Mouse (Mus musculus) heart, embryonic 13.5 days (tissue): Measurements from ENCODE around the gene Kmt2e. TPM values are rescaled to one million over a fixed set of nuclear protein-coding genes. Genes with fewer than 3 reads are reported as not detected.

ENCODE experiments used
- ATAC-seq: fragments of 200-750 bp; cut with Nextera tagmentation; 2 replicates; pipeline ENCODE4 v1.8.0; 2017; ENCODE audit warnings: moderate TSS enrichment; ENCODE audit not compliant: insufficient number of reproducible peaks, low FRiP score, low TSS enrichment; ENCODE audit errors: extremely low read depth
- H3K27ac ChIP-seq: fragments of 300-500 bp; sonication (generic); replicated peaks from 2 replicates; pipeline ENCODE4 v1.5.1; 2015; ENCODE audit warnings: moderate library complexity, mild to moderate bottlenecking, inconsistent platforms
- H3K27me3 ChIP-seq: fragments of 300-500 bp; sonication (generic); replicated peaks from 2 replicates; pipeline ENCODE4 v1.6.1; 2015; ENCODE audit warnings: mild to moderate bottlenecking, inconsistent platforms
- H3K36me3 ChIP-seq: fragments of 300-500 bp; sonication (generic); 2 replicates; pipeline ENCODE4 v1.6.1; 2015; ENCODE audit warnings: mild to moderate bottlenecking, inconsistent platforms
- H3K4me1 ChIP-seq: fragments of 300-500 bp; sonication (generic); 2 replicates; pipeline ENCODE4 v1.6.1; 2015; ENCODE audit warnings: inconsistent platforms
- H3K4me2 ChIP-seq: fragments of 300-500 bp; sonication (generic); 2 replicates; pipeline ENCODE4 v1.6.1; 2015; ENCODE audit warnings: inconsistent platforms, mild to moderate bottlenecking, moderate library complexity
- H3K4me3 ChIP-seq: fragments of 300-500 bp; sonication (generic); 2 replicates; pipeline ENCODE4 v1.5.1; 2015; ENCODE audit warnings: moderate library complexity, mild to moderate bottlenecking, inconsistent platforms
- H3K9ac ChIP-seq: fragments of 300-500 bp; sonication (generic); 2 replicates; pipeline ENCODE4 v1.6.1; 2015; ENCODE audit warnings: inconsistent platforms, mild to moderate bottlenecking, moderate library complexity
- H3K9me3 ChIP-seq: fragments of 300-500 bp; sonication (generic); 2 replicates; pipeline ENCODE4 v1.6.1; 2016; ENCODE audit warnings: inconsistent platforms
- WGBS: fragments of 180-500 bp; shearing (Covaris S2); methylation state at CpG from one replicate; pipeline ENCODE4 v1.1.7; 2015; ENCODE audit warnings: mixed read lengths; 5-methylcytosine and 5-hydroxymethylcytosine counted together
- polyA plus RNA-seq: library from polyadenylated mRNA; unstranded; fragments of >200 nt; fragmentation: Nextera tagmentation; extraction: Ambion mirVana; gene quantifications from 2 replicates; pipeline ENCODE4 v1.2.1, GENCODE M21; 2015

The Kmt2e gene
- polyA plus RNA-seq, 1 experiment from 2014 or later = 61.7 TPM

- Histone ChIP-seq H3K27me3 (no peaks in the 10 kb centered on the region), H3K4me3 (no peak overlapping the region), H3K4me2 (no peak overlapping the region), H3K9me3 (no peaks in the 10 kb centered on the region), H3K27ac (0 out of 2 replicates have a peak overlapping the region, but pooled peaks have one; percentile 15), H3K36me3 (peaks cover 85% of the 10 kb centered on the region), H3K4me1 (0 out of 2 replicates have a peak, but pooled peaks cover 9% of the 10 kb centered on the region), H3K9ac (no peak overlapping the region)
- no peak for ATAC-seq
- WGBS = 80% methylated on average over 13 of the region's 13 CpGs
Observed at GRCm38 (mm10) chr5:23502317-23502937, 68.2 kb downstream of the Kmt2e start.

GRCm38 (mm10) chr5:23505578-23505977, 71.3 kb downstream of the Kmt2e start:
- 0 out of 2 replicates have a peak, but pooled peaks cover 9% of the 10 kb centered on the region for H3K4me1 ChIP-seq

GRCm38 (mm10) chr5:23507210-23507609, 73.0 kb downstream of the Kmt2e start:
- Histone ChIP-seq H3K4me3 (no peak overlapping the region), H3K27ac (no peak overlapping the region), H3K9ac (no peak overlapping the region), H3K36me3 (peaks cover 86% of the 10 kb centered on the region), H3K27me3 (no peaks in the 10 kb centered on the region), H3K4me2 (no peak overlapping the region), H3K4me1 (no peaks in the 10 kb centered on the region), H3K9me3 (no peaks in the 10 kb centered on the region)
- ATAC-seq = no peak
- WGBS = 90% methylated on average over 4 of the region's 4 CpGs

More at GRCm38 (mm10) chr5:23505578-23505977, 71.3 kb downstream of the Kmt2e start:
- no peak overlapping the region for H3K9ac ChIP-seq
- 80% methylated on average over 3 of the region's 3 CpGs for WGBS
- H3K9me3 ChIP-seq = no peaks in the 10 kb centered on the region
- no peaks in the 10 kb centered on the region for H3K27me3 ChIP-seq
- no peak overlapping the region for H3K4me2 ChIP-seq
- ATAC-seq = no peak
- peaks cover 86% of the 10 kb centered on the region for H3K36me3 ChIP-seq
- H3K27ac ChIP-seq = no peak overlapping the region
- H3K4me3 ChIP-seq = no peak overlapping the region

GRCm38 (mm10) chr5:23508630-23509029, 74.4 kb downstream of the Kmt2e start:
- H3K9me3 ChIP-seq = no peaks in the 10 kb centered on the region
- no peak overlapping the region for H3K9ac ChIP-seq
- H3K27me3 ChIP-seq = no peaks in the 10 kb centered on the region
- H3K27ac ChIP-seq = no peak overlapping the region
- H3K36me3 ChIP-seq = peaks cover 87% of the 10 kb centered on the region
- H3K4me2 ChIP-seq = no peak overlapping the region
- no peak for ATAC-seq
- no peak overlapping the region for H3K4me3 ChIP-seq
- H3K4me1 ChIP-seq = no peaks in the 10 kb centered on the region
- 90% methylated on average over 6 of the region's 6 CpGs for WGBS

- Histone ChIP-seq H3K27me3 (no peaks in the 10 kb centered on the region), H3K4me3 (no peak overlapping the region), H3K4me2 (no peak overlapping the region), H3K36me3 (peaks cover 88% of the 10 kb centered on the region), H3K4me1 (0 out of 2 replicates have a peak, but pooled peaks cover 4% of the 10 kb centered on the region), H3K9ac (no peak overlapping the region), H3K27ac (no peak overlapping the region), H3K9me3 (no peaks in the 10 kb centered on the region)
- no peak for ATAC-seq
- WGBS = 91% methylated on average over 5 of the region's 5 CpGs
Observed at GRCm38 (mm10) chr5:23511456-23511855, 77.2 kb downstream of the Kmt2e start.

- Histone ChIP-seq H3K9me3 (no peaks in the 10 kb centered on the region), H3K4me2 (no peak overlapping the region), H3K4me1 (peaks cover 9% of the 10 kb centered on the region; the same call in 1 of the 2 replicates), H3K27me3 (no peaks in the 10 kb centered on the region), H3K36me3 (peaks cover 88% of the 10 kb centered on the region), H3K27ac (no peak overlapping the region), H3K4me3 (no peak overlapping the region), H3K9ac (no peak overlapping the region)
- WGBS = 89% methylated on average over 7 of the region's 7 CpGs
- ATAC-seq = no peak
Observed at GRCm38 (mm10) chr5:23512556-23512955, 78.3 kb downstream of the Kmt2e start.

GRCm38 (mm10) chr5:23513468-23513867, 79.2 kb downstream of the Kmt2e start:
- Histone ChIP-seq H3K4me2 (no peak overlapping the region), H3K9ac (no peak overlapping the region), H3K4me3 (no peak overlapping the region), H3K4me1 (peaks cover 17% of the 10 kb centered on the region), H3K9me3 (no peaks in the 10 kb centered on the region), H3K36me3 (peaks cover 87% of the 10 kb centered on the region), H3K27me3 (no peaks in the 10 kb centered on the region), H3K27ac (no peak overlapping the region)
- no peak for ATAC-seq
- WGBS = 89% methylated on average over 13 of the region's 13 CpGs

- H3K36me3 ChIP-seq = peaks cover 71% of the 10 kb centered on the region
- 87% methylated on average over 10 of the region's 10 CpGs for WGBS
Observed at GRCm38 (mm10) chr5:23515038-23515437, 80.8 kb downstream of the Kmt2e start.

GRCm38 (mm10) chr5:23516962-23517361, 82.7 kb downstream of the Kmt2e start:
- Histone ChIP-seq H3K27ac (no peak overlapping the region), H3K36me3 (peaks cover 58% of the 10 kb centered on the region), H3K27me3 (no peaks in the 10 kb centered on the region), H3K9me3 (no peaks in the 10 kb centered on the region), H3K4me2 (no peak overlapping the region), H3K9ac (no peak overlapping the region), H3K4me1 (peaks cover 50% of the 10 kb centered on the region), H3K4me3 (no peak overlapping the region)
- 81% methylated on average over 3 of the region's 3 CpGs for WGBS
- no peak for ATAC-seq

More at GRCm38 (mm10) chr5:23515038-23515437, 80.8 kb downstream of the Kmt2e start:
- peaks cover 33% of the 10 kb centered on the region for H3K4me1 ChIP-seq
- H3K27ac ChIP-seq = no peak overlapping the region
- H3K4me3 ChIP-seq = no peak overlapping the region
- no peak overlapping the region for H3K4me2 ChIP-seq
- H3K9ac ChIP-seq = no peak overlapping the region
- ATAC-seq = no peak
- no peaks in the 10 kb centered on the region for H3K9me3 ChIP-seq
- no peaks in the 10 kb centered on the region for H3K27me3 ChIP-seq

- H3K27ac ChIP-seq = peak overlapping the region; percentile 94
- H3K9ac ChIP-seq = no peak overlapping the region
- WGBS = 65% methylated on average over 4 of the region's 4 CpGs
- no peaks in the 10 kb centered on the region for H3K27me3 ChIP-seq
- H3K4me3 ChIP-seq = no peak overlapping the region
- H3K9me3 ChIP-seq = no peaks in the 10 kb centered on the region
- H3K4me1 ChIP-seq = peaks cover 57% of the 10 kb centered on the region
- ATAC-seq = no peak
- H3K4me2 ChIP-seq = no peak overlapping the region; the same call in 1 of the 2 replicates
- H3K36me3 ChIP-seq = peaks cover 60% of the 10 kb centered on the region
Observed at GRCm38 (mm10) chr5:23517839-23518238, 83.6 kb downstream of the Kmt2e start.

- H3K4me3 ChIP-seq = no peak overlapping the region
- H3K27me3 ChIP-seq = no peaks in the 10 kb centered on the region
- H3K27ac ChIP-seq = peak overlapping the region; percentile 94
- WGBS = 8% methylated on average over 3 of the region's 3 CpGs
- ATAC-seq = peak; percentile 69; the same call in 1 of the 2 replicates
- H3K9me3 ChIP-seq = no peaks in the 10 kb centered on the region
- H3K4me2 ChIP-seq = peak overlapping the region; percentile 41
- H3K9ac ChIP-seq = peak overlapping the region; percentile 63; the same call in 1 of the 2 replicates
- H3K4me1 ChIP-seq = peaks cover 58% of the 10 kb centered on the region
- peaks cover 57% of the 10 kb centered on the region for H3K36me3 ChIP-seq
Observed at GRCm38 (mm10) chr5:23518673-23519072, 84.4 kb downstream of the Kmt2e start.

GRCm38 (mm10) chr5:23519679-23520078, 85.4 kb downstream of the Kmt2e start:
- no peak for ATAC-seq
- Histone ChIP-seq H3K27me3 (no peaks in the 10 kb centered on the region), H3K4me2 (peak overlapping the region; percentile 41), H3K9ac (no peak overlapping the region), H3K4me3 (no peak overlapping the region), H3K36me3 (peaks cover 57% of the 10 kb centered on the region), H3K4me1 (peaks cover 68% of the 10 kb centered on the region), H3K9me3 (no peaks in the 10 kb centered on the region), H3K27ac (peak overlapping the region; percentile 94)
- WGBS = 47% methylated on average over 3 of the region's 3 CpGs
